Mouse (Mus musculus) monocyte, adult 5-6 weeks (primary cell): ENCODE results near the gene Cobl. TPM values are rescaled to one million over a fixed set of nuclear protein-coding genes. Genes with fewer than 3 reads are reported as not detected.

Source experiments
- ATAC-seq: fragments of 153-309, 156-312 bp; replicated peaks from 2 replicates; pipeline ENCODE4 v1.8.0; 2017; ENCODE audit warnings: mild to moderate bottlenecking; ENCODE audit not compliant: low TSS enrichment, insufficient number of reproducible peaks, severe bottlenecking, poor library complexity, low FRiP score
- total RNA-seq: library from RNA; stranded (forward); fragments of 200-1000, 200-491, 200-594 nt; gene quantifications from 3 replicates; pipeline ENCODE4 v1.2.3, GENCODE M21; 2017

The Cobl gene
- total RNA-seq, 1 experiment from 2014 or later, result not detected

- no peak for ATAC-seq
Measured at GRCm38 (mm10) chr11:12198017-12198416, 266.7 kb downstream of the Cobl start.

- ATAC-seq, result no peak
Measured at GRCm38 (mm10) chr11:12197542-12197941, 267.2 kb downstream of the Cobl start.

GRCm38 (mm10) chr11:12195390-12195789, 269.4 kb downstream of the Cobl start:
- no peak for ATAC-seq

GRCm38 (mm10) chr11:12193369-12193768, 271.4 kb downstream of the Cobl start:
- ATAC-seq, result no peak

GRCm38 (mm10) chr11:12191386-12191785, 273.4 kb downstream of the Cobl start:
- ATAC-seq, result no peak

- no peak for ATAC-seq
Measured at GRCm38 (mm10) chr11:12190417-12190816, 274.3 kb downstream of the Cobl start.
